Mouse (Mus musculus): ENCODE data around the gene Plch2.

GRCm38 (mm10) chr4:154946319-154946718 lies 110.3 kb downstream of the Plch2 start:
- TF ChIP-seq CTCF (IDR thresholded peaks at IDR 0.05; ENCODE audit: insufficient read depth, low read length) (no peak), POLR2A (IDR thresholded peaks at IDR 0.05; ENCODE audit: borderline replicate concordance, extremely low read depth, low read depth, low read length) (no peak)

Measured in lung, adult 2 months (tissue).